Mouse (Mus musculus) testis, adult 2 months (tissue): ENCODE measurements at regions not wholly inside any gene's neighbourhood (a gene's known extent, or its start where the extent isn't known, plus 50 kb on each side); places are given as distances from the start of the nearest gene placed in this dataset.
"Not testable (repeated sequence)": the region's sequence is repeated elsewhere in the genome, so short reads cannot be mapped to it uniquely, and the experiment has no call there.

Experiments
- H3K27ac ChIP-seq: fragments of 200-500 bp; 2 replicates; pipeline ENCODE4 v1.5.1; 2012; ENCODE audit warnings: low read depth, low read length; ENCODE audit not compliant: control insufficient read depth, insufficient read depth
- H3K27me3 ChIP-seq: fragments of 200-500 bp; 2 replicates; pipeline ENCODE4 v1.6.1; 2012; ENCODE audit warnings: mild to moderate bottlenecking, low read length, moderate library complexity; ENCODE audit not compliant: control insufficient read depth, insufficient read depth
- H3K36me3 ChIP-seq: fragments of 200-500 bp; 2 replicates; pipeline ENCODE4 v1.6.1; 2012; ENCODE audit warnings: mild to moderate bottlenecking, low read length; ENCODE audit not compliant: control insufficient read depth, insufficient read depth
- H3K4me1 ChIP-seq: fragments of 200-500 bp; 2 replicates; pipeline ENCODE4 v1.6.1; 2012; ENCODE audit warnings: low read length; ENCODE audit not compliant: control insufficient read depth, insufficient read depth
- H3K4me3 ChIP-seq: fragments of 200-500 bp; 2 replicates; pipeline ENCODE4 v1.5.1; 2012; ENCODE audit warnings: low read depth, mild to moderate bottlenecking, low read length, moderate library complexity, mixed read lengths; ENCODE audit not compliant: control insufficient read depth
- CTCF ChIP-seq: fragments of 200-500 bp; IDR thresholded peaks from 2 replicates; pipeline ENCODE4 v1.5.1; 2012; ENCODE audit warnings: low read depth, mild to moderate bottlenecking, inconsistent platforms, low read length, moderate library complexity; ENCODE audit not compliant: control insufficient read depth, insufficient read depth, insufficient replicate concordance
- POLR2A ChIP-seq: fragments of 200-500 bp; IDR thresholded peaks from 2 replicates; pipeline ENCODE4 v1.6.1; 2012; ENCODE audit warnings: low read depth, mild to moderate bottlenecking, inconsistent platforms, low read length, moderate library complexity; ENCODE audit not compliant: control insufficient read depth

GRCm38 (mm10) chr6:95058017-95058416 is 59.0 kb upstream of the Kbtbd8 start:
- no peaks in the 10 kb centered on the region for H3K27me3 ChIP-seq
- H3K27ac ChIP-seq, result no peak overlapping the region
- H3K4me1 ChIP-seq, result no peaks in the 10 kb centered on the region
- no peaks in the 10 kb centered on the region for H3K36me3 ChIP-seq
- H3K4me3 ChIP-seq, result no peak overlapping the region
- TF ChIP-seq CTCF (no peak; the same call in 1 of the 2 replicates), POLR2A (no peak)

GRCm38 (mm10) chr6:95056222-95056621 is 60.8 kb upstream of the Kbtbd8 start:
- TF ChIP-seq CTCF (no peak), POLR2A (no peak)
- Histone ChIP-seq H3K4me1 (no peaks in the 10 kb centered on the region), H3K36me3 (no peaks in the 10 kb centered on the region), H3K4me3 (no peak overlapping the region), H3K27ac (no peak overlapping the region), H3K27me3 (no peaks in the 10 kb centered on the region)

- Histone ChIP-seq H3K4me1 (no peaks in the 10 kb centered on the region), H3K27me3 (no peaks in the 10 kb centered on the region), H3K4me3 (no peak overlapping the region), H3K27ac (no peak overlapping the region), H3K36me3 (no peaks in the 10 kb centered on the region)
- TF ChIP-seq POLR2A, result no peak
- no peak for TF ChIP-seq CTCF
Observed at GRCm38 (mm10) chr6:95053717-95054382, 63.2 kb upstream of the Kbtbd8 start.

GRCm38 (mm10) chr6:95041351-95041750 is 75.7 kb upstream of the Kbtbd8 start:
- H3K4me1 ChIP-seq, H3K4me3 ChIP-seq, H3K27ac ChIP-seq, H3K27me3 ChIP-seq, H3K36me3 ChIP-seq: not testable (repeated sequence)

GRCm38 (mm10) chr6:95024239-95024638 is 92.8 kb upstream of the Kbtbd8 start:
- TF ChIP-seq CTCF (no peak), POLR2A (no peak)
- no peak overlapping the region for H3K27ac ChIP-seq
- no peaks in the 10 kb centered on the region for H3K4me1 ChIP-seq
- H3K36me3 ChIP-seq, result no peaks in the 10 kb centered on the region
- no peak overlapping the region for H3K4me3 ChIP-seq
- no peaks in the 10 kb centered on the region for H3K27me3 ChIP-seq

- H3K27ac ChIP-seq, result no peak overlapping the region
- no peaks in the 10 kb centered on the region for H3K36me3 ChIP-seq
- no peak overlapping the region for H3K4me3 ChIP-seq
- H3K27me3 ChIP-seq, result no peaks in the 10 kb centered on the region
- no peaks in the 10 kb centered on the region for H3K4me1 ChIP-seq
- TF ChIP-seq POLR2A (no peak), CTCF (no peak)
Observed at GRCm38 (mm10) chr6:95021724-95022123, 95.3 kb upstream of the Kbtbd8 start.

DNA sequence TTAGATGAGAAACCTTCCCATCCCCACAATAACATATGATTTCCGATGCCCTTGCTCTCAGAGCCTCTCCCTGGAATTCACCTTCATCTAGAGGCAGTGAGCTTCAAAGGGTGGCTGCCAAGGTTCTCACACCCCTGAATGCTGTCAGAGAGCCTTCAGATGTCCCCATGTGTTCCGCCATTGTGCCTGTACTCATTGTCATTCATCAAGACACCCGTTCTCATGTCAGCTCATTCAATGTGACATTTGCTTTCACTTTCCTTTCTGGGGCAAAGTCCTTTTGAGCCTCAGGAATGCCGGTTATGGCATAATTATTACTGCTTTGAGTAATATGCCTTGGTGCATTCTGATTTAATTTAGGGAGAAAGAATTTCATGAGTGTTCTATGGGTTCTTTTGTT is 99.1 kb upstream of the Kbtbd8 start:
- TF ChIP-seq POLR2A, result no peak
- no peak for TF ChIP-seq CTCF
- Histone ChIP-seq H3K27me3 (no peaks in the 10 kb centered on the region), H3K4me1 (no peaks in the 10 kb centered on the region), H3K27ac (no peak overlapping the region), H3K4me3 (no peak overlapping the region), H3K36me3 (no peaks in the 10 kb centered on the region)

DNA sequence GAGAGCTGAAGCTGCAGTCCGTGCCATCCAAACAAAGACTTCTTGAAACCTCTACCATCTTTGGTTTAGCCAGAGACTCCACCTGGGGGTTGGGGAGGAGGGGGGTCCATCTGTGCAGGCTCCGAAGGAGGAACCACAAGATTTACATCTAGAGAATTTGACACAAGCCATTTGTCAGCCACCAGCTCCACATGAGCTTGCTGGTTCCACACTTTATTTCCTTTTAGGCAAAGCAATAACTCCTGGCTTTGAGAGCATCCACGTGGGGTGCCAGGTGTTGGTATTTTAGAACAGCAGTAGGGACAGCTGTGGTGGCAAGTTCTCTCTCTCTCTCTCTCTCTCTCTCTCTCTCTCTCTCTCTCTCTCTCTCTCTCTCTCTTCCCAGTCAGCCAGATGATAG is 99.6 kb upstream of the Kbtbd8 start:
- TF ChIP-seq CTCF (no peak), POLR2A (no peak)
- H3K4me1 ChIP-seq, result no peaks in the 10 kb centered on the region
- no peaks in the 10 kb centered on the region for H3K27me3 ChIP-seq
- no peak overlapping the region for H3K4me3 ChIP-seq
- H3K36me3 ChIP-seq, result no peaks in the 10 kb centered on the region
- no peak overlapping the region for H3K27ac ChIP-seq
